Mouse (Mus musculus): ENCODE data around the gene Trat1.

Trat1 gene

DNA sequence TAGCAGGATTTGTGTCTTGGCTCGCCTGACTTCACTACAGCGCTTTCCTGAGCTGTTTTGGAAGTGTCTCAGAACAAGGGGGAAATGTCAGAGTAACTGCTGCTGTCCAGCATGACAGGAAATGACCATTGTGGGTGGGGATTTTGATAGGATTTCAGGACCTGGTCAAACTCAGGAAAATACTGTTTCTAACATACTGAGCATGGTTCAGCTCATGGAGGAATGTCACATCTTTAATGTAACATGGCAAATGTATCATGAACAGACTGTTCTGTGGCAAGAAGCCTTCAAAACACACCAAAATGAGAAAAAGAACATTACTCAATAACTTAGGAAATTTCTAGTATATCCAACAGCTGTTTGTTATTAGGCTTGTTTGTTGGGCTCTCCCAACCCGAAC lies 52.1 kb downstream of the Trat1 start:
- DNase-seq (ENCODE audit: low read depth, low spot score) = no peak

DNA sequence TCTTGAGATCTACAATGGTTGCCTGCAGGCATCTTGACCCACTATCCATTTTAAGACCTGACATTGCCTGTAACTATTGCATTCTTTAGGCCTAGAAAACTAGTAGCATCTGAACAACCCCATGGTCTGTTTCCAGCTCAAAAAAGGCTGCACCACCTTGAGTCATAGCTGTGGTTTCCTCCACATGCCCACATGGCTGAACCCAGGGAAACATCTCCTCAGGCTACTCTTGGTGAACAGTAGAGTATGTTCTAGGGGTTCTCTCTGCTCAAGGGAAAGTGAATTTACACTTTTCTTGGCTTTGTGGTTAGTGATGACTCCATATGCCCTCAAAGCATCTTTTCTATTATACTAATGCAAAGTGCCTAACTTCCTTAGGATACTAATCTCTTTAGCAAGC lies 55.5 kb downstream of the Trat1 start:
- DNase-seq (ENCODE audit: low read depth, low spot score) = no peak

GRCm38 (mm10) chr16:48701896-48702295 lies 69.9 kb downstream of the Trat1 start:
- DNase-seq (ENCODE audit: low read depth, low spot score) = no peak

Measured in retina, postnatal 7 days (tissue).